Mouse (Mus musculus) mouse embryonic stem cell (cell line): Measurements from ENCODE around the gene Vmn1r125.
"Not testable (repeated sequence)": the region's sequence is repeated elsewhere in the genome, so short reads cannot be mapped to it uniquely, and the experiment has no call there.

Experiments used
- in situ Hi-C, 2 experiments: fragments of 300-500 bp; cut with MboI; formaldehyde crosslinking; loops; 1 replicate in 1 of 2; 3 replicates in 1 of 2; pipeline ENCODE4 v1.14.3; 2019 to 2020; ENCODE audit warnings: low sequenced_read_pairs in 2 of 2, low pct_unique_long_range_greater_than_20kb in 1 of 2, mixed read lengths in 1 of 2; ENCODE audit not compliant: unreplicated experiment in 1 of 2

The Vmn1r125 gene

GRCm38 (mm10) chr7:21271879-21272278, at the start of gene Vmn1r125:
Gene Vmn1r125 (plus strand): TSS chr7:21272179.
- in situ Hi-C loops = not testable (repeated sequence)

GRCm38 (mm10) chr7:21260517-21260916, 11.5 kb upstream of the Vmn1r125 start, which contains the start of gene Vmn1r124:
Gene Vmn1r124 (minus strand): TSS chr7:21260617.
- in situ Hi-C loops = not testable (repeated sequence)

- in situ Hi-C loops = not testable (repeated sequence)
Observed at GRCm38 (mm10) chr7:21301367-21301766, 29.4 kb downstream of the Vmn1r125 start, which contains the start of gene Vmn1r126. Gene Vmn1r126 (minus strand): TSS chr7:21301467.

GRCm38 (mm10) chr7:21319761-21320160, 47.8 kb downstream of the Vmn1r125 start, which contains the start of gene Vmn1r127:
Gene Vmn1r127 (minus strand): TSS chr7:21319861.
- in situ Hi-C loops = not testable (repeated sequence)
